Mouse (Mus musculus) limb, embryonic 14.5 days (tissue): ENCODE data around the gene Sds. TPM values are rescaled to one million over a fixed set of nuclear protein-coding genes. Genes with fewer than 3 reads are reported as not detected.

ENCODE experiments used
- ATAC-seq: fragments of 200-750 bp; cut with Nextera tagmentation; 2 replicates; pipeline ENCODE4 v1.8.0; 2017; ENCODE audit warnings: low read depth, moderate number of reproducible peaks, moderate TSS enrichment; ENCODE audit not compliant: low FRiP score
- DNase-seq: peaks from one replicate; pipeline ENCODE4 v3.0.0-alpha.2; 2015; ENCODE audit warnings: low spot score
- H3K27ac ChIP-seq: fragments of 300-500 bp; sonication (generic); replicated peaks from 2 replicates; pipeline ENCODE4 v1.5.1; 2014; ENCODE audit warnings: low read depth, mild to moderate bottlenecking, low read length, moderate library complexity, mixed read lengths
- H3K27me3 ChIP-seq: fragments of 300-500 bp; sonication (generic); 2 replicates; pipeline ENCODE4 v1.6.1; 2014; ENCODE audit warnings: low read length, mixed read lengths; ENCODE audit not compliant: control insufficient read depth, insufficient read depth
- H3K36me3 ChIP-seq: fragments of 300-500 bp; sonication (generic); 2 replicates; pipeline ENCODE4 v1.6.1; 2014; ENCODE audit warnings: mild to moderate bottlenecking, low read length, moderate library complexity, mixed read lengths; ENCODE audit not compliant: control insufficient read depth, insufficient read depth
- H3K4me1 ChIP-seq: fragments of 300-500 bp; sonication (generic); 2 replicates; pipeline ENCODE4 v1.6.1; 2014; ENCODE audit warnings: antibody characterized with exemption, low read length, mixed read lengths; ENCODE audit not compliant: control insufficient read depth, insufficient read depth
- H3K4me2 ChIP-seq: fragments of 300-500 bp; sonication (generic); replicated peaks from 2 replicates; pipeline ENCODE4 v1.6.1; 2014; ENCODE audit warnings: low read depth, mild to moderate bottlenecking, low read length, moderate library complexity; ENCODE audit not compliant: severe bottlenecking
- H3K4me3 ChIP-seq: fragments of 300-500 bp; sonication (generic); replicated peaks from 2 replicates; pipeline ENCODE4 v1.5.1; 2014; ENCODE audit warnings: low read length
- H3K9ac ChIP-seq: fragments of 300-500 bp; sonication (generic); 2 replicates; pipeline ENCODE4 v1.6.1; 2014; ENCODE audit warnings: mild to moderate bottlenecking, low read depth, low read length, moderate library complexity; ENCODE audit not compliant: severe bottlenecking
- H3K9me3 ChIP-seq: fragments of 300-500 bp; sonication (generic); 2 replicates; pipeline ENCODE4 v1.6.1; 2016; ENCODE audit warnings: low read length; ENCODE audit not compliant: control insufficient read depth
- POLR2A ChIP-seq: fragments of 200-500 bp; IDR thresholded peaks from 2 replicates; pipeline ENCODE4 v1.8.0; 2012; ENCODE audit warnings: inconsistent platforms, mild to moderate bottlenecking, moderate library complexity, borderline replicate concordance; ENCODE audit not compliant: insufficient read depth, insufficient read length; ENCODE audit errors: extremely low read depth
- WGBS: fragments of 180-500 bp; shearing (Covaris S2); extraction: QIAGEN DNeasy Blood & Tissue Kit; methylation state at CpG from one replicate; pipeline ENCODE4 v1.1.7; 2014; 5-methylcytosine and 5-hydroxymethylcytosine counted together
- polyA plus RNA-seq, 2 experiments: library from polyadenylated mRNA; depleted of rRNA in 1 of 2; stranded (reverse) in 1 of 2; unstranded in 1 of 2; fragments of >200 nt; fragmentation: Nextera tagmentation in 1 of 2; extraction: Ambion mirVana in 1 of 2; gene quantifications; 2 replicates each; pipeline versions ENCODE4 v1.2.1 to v1.2.3; 2012 to 2014

Gene Sds
- polyA plus RNA-seq, 2 experiments = 0.10 TPM; not detected in 1

DNA sequence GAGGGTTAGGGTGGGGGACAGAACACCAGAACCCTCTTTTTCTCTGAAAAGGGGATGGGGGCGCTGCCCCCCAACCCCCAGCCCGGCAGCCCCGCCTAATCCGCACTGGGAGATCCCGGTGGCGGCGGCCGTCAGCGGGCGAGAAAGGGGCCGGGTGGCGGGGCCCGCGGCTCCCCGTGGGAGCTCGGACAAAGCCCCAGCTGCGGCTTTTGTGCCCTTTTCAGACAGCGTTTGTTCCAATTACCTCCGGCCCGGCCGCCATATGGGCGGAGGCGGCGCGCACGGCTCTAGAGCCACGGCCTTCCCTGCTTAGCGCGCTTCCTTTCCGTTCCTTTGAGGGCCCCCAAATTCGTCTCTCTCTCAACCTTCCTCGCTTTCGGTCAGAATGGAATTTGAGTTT is 38.3 kb upstream of the Sds start:
- H3K9me3 ChIP-seq = no peaks in the 10 kb centered on the region
- ATAC-seq (no peak), DNase-seq (no peak)
- H3K4me2 ChIP-seq = no peak overlapping the region
- WGBS = under 1% methylated on average over 26 of the region's 33 CpGs
- TF ChIP-seq POLR2A = no peak
- H3K9ac ChIP-seq = no peak overlapping the region
- H3K27ac ChIP-seq = no peak overlapping the region
- H3K27me3 ChIP-seq = peaks cover 82% of the 10 kb centered on the region
- H3K36me3 ChIP-seq = no peaks in the 10 kb centered on the region
- H3K4me3 ChIP-seq = peak overlapping the region; percentile 15
- peaks cover 7% of the 10 kb centered on the region for H3K4me1 ChIP-seq

DNA sequence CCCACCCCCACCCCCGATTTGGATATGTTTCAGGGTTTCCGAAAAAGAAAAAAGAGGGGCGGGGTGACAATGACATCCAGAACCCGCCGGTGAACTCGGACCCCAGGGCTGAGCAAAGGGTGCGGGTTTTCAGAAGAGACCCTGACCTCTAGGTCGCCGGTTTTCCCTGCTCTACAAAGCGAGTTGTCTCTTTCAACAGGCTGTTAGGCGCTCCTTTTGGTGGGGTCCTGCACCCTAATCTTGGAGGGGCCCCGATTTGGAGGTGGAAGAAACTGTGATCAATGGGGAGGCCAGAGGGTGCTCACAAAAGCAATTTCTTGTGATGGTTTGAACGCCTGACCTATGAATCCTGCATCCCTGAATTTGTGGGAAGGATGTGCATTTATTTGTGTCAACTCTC is 37.9 kb upstream of the Sds start:
- no peaks in the 10 kb centered on the region for H3K36me3 ChIP-seq
- H3K9ac ChIP-seq = no peak overlapping the region
- 2% methylated on average over 13 of the region's 13 CpGs for WGBS
- no peak overlapping the region for H3K4me3 ChIP-seq
- peaks cover 7% of the 10 kb centered on the region for H3K4me1 ChIP-seq
- peaks cover 78% of the 10 kb centered on the region for H3K27me3 ChIP-seq
- H3K9me3 ChIP-seq = no peaks in the 10 kb centered on the region
- H3K27ac ChIP-seq = no peak overlapping the region
- no peak overlapping the region for H3K4me2 ChIP-seq
- no peak for DNase-seq
- TF ChIP-seq POLR2A = no peak
- no peak for ATAC-seq

DNA sequence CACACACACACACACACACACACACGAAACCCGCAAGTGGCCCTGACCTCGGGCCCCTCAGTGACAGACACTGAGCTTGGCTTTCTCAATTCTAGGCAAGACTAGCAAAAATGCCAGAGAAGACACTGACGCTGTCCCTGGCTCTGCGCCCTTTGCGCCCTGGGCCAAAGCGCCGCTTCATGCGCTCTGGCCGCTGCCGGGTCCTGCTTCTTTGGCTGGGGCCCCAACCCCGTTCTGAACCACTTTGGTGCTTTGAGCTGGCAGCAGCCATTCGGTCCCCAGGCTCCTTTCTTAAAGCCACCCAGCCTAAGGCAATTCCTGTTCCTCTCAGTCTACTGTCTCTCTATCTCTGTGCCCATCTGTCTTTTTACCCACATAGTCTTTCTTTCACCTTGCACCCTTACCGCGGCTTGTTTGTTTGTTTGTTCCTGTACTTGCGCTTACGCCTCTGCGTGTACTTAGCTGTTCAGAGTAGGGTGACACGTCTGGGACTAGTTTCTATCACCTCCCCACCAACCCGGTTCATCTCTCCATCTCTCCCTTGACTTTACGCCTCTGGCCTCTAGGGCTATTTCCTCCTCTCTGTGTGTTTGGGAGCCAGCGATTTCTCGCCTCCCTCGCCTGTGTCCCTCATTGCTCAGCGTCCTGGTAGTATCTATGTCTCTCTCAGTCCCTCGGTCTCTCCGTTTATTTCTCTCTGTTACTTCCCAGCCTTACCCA is 37.2 kb upstream of the Sds start:
- under 1% methylated on average over 27 of the region's 27 CpGs for WGBS

DNA sequence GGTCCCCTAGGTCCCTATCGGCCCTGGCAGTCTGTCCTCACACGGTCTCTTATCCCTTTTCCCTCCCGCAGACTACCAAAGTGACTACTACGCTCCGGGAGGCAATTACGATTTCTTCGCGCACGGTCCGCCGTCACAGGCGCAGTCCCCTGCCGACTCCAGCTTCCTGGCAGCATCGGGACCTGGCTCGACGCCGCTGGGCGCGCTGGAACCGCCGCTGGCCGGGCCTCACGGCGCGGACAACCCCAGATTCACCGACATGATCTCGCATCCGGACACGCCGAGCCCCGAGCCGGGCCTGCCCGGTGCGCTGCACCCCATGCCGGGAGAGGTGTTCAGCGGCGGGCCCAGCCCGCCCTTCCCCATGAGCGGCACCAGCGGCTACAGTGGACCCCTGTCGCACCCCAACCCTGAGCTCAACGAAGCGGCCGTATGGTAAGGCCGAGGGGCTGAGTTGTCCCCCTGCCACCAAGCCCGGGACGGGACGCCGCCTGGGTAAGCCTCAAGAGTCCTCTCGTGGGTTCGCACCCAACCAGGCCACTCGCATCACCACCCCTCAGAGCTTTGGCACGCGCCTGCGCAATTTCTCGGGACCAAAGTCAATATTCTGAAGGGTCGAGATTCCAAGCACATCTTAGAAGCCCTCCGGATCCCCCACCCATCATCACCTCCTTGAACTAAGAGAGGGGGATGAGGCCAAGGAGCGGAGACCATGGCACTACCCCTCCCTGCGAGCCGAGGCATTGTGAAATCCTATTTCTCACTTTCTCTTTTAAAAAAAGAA is 36.2 kb upstream of the Sds start:
- 3% methylated on average over 61 of the region's 61 CpGs for WGBS
- Histone ChIP-seq H3K27me3 (peaks cover 67% of the 10 kb centered on the region), H3K9me3 (no peaks in the 10 kb centered on the region), H3K36me3 (no peaks in the 10 kb centered on the region), H3K27ac (no peak overlapping the region), H3K9ac (no peak overlapping the region), H3K4me2 (peak overlapping the region; percentile 42), H3K4me3 (peak overlapping the region; percentile 19), H3K4me1 (peaks cover 7% of the 10 kb centered on the region)
- ATAC-seq (no peak), DNase-seq (no peak)
- TF ChIP-seq POLR2A = no peak

More for the DNA sequence above, 37.2 kb upstream of the Sds start:
- Histone ChIP-seq H3K9ac (no peak overlapping the region), H3K27me3 (peaks cover 71% of the 10 kb centered on the region), H3K4me1 (peaks cover 7% of the 10 kb centered on the region), H3K9me3 (no peaks in the 10 kb centered on the region), H3K4me3 (0 out of 2 replicates have a peak overlapping the region, but pooled peaks have one; percentile 19), H3K27ac (no peak overlapping the region), H3K4me2 (0 out of 2 replicates have a peak overlapping the region, but pooled peaks have one; percentile 42), H3K36me3 (no peaks in the 10 kb centered on the region)
- no peak for TF ChIP-seq POLR2A
- DNase-seq (no peak), ATAC-seq (no peak)

DNA sequence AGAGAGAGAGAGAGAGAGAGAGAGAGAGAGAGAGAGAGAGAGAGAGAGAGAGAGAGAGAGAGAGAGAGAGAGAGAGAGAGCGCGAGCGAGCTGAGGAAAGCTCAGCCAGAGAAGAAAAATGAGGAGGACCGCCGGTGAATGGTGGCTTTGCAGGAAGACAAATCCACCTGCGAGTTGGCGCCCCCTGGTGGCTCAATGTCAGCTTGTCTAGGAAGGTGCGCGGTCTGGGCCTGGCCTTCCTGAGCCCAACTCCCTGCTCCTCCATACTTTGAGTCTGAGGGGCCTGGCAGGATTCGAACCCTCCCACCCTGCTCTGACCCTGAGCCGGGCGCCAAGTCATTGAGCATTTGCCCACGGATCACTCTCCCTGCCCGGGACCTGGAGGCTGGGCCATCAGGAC is 35.6 kb upstream of the Sds start:
- Histone ChIP-seq H3K4me3 (peak overlapping the region; percentile 19), H3K36me3 (no peaks in the 10 kb centered on the region), H3K4me1 (peaks cover 7% of the 10 kb centered on the region), H3K4me2 (peak overlapping the region; percentile 42), H3K9ac (no peak overlapping the region), H3K9me3 (no peaks in the 10 kb centered on the region), H3K27ac (no peak overlapping the region), H3K27me3 (peaks cover 61% of the 10 kb centered on the region)
- TF ChIP-seq POLR2A = no peak
- ATAC-seq (peak; percentile 64; the same call in 1 of the 2 replicates), DNase-seq (peak; percentile 94)
- WGBS = 4% methylated on average over 13 of the region's 14 CpGs
